Mouse (Mus musculus) ES-E14 (cell line): ENCODE results near the gene Mef2b.

ENCODE experiments used
- CHD2 ChIP-seq: IDR thresholded peaks from 2 replicates; pipeline ENCODE4 v1.6.1; 2014; ENCODE audit warnings: mild to moderate bottlenecking, low read depth, low read length, inconsistent platforms
- HCFC1 ChIP-seq: IDR thresholded peaks from 2 replicates; pipeline ENCODE4 v1.6.1; 2012; ENCODE audit warnings: low read length, inconsistent platforms, borderline replicate concordance; ENCODE audit not compliant: insufficient read depth
- MAFK ChIP-seq: IDR thresholded peaks from 2 replicates; pipeline ENCODE4 v1.6.1; 2014; ENCODE audit warnings: mild to moderate bottlenecking, low read depth, low read length, inconsistent platforms; ENCODE audit not compliant: insufficient read depth
- ZC3H11A ChIP-seq: IDR thresholded peaks from 2 replicates; pipeline ENCODE4 v1.6.1; 2012; ENCODE audit warnings: low read depth, mild to moderate bottlenecking, inconsistent platforms, low read length, borderline replicate concordance
- ZNF384 ChIP-seq: IDR thresholded peaks from 2 replicates; pipeline ENCODE4 v1.6.1; 2012; ENCODE audit warnings: low read depth, low read length, inconsistent platforms

- TF ChIP-seq ZNF384: no peak
- TF ChIP-seq HCFC1: no peak
- TF ChIP-seq MAFK: no peak
- no peak for TF ChIP-seq ZC3H11A
- TF ChIP-seq CHD2: no peak
These were observed 34.6 kb upstream of the Mef2b start for GRCm38 (mm10) chr8:70104922-70105321.
